Mouse (Mus musculus): Measurements from ENCODE around the gene Zfp36.

The Zfp36 gene

DNA sequence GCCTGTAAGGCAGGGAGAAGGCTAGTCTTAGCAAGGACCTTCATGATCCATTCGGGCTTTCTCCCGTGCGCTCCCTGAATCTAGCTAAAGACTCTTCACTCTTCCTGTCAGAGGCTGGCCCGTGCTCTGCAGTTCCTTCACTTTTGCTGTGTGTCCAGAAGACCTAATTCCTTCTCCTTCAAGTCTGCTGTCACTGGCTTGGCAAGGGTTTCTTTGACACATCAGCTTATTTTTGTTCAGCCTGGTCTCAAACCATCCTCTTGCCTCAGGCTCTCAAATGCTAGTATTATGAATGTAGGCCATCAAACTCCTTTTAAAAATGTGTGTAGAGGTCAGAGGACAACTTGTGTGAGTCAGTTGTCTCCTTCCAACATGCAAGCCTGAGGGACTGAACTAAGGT, 3.6 kb upstream of the Zfp36 start:
- no peak for DNase-seq

- peak; percentile 75 for DNase-seq
These were observed 2.9 kb upstream of the Zfp36 start for GRCm38 (mm10) chr7:28382981-28383396.

DNA sequence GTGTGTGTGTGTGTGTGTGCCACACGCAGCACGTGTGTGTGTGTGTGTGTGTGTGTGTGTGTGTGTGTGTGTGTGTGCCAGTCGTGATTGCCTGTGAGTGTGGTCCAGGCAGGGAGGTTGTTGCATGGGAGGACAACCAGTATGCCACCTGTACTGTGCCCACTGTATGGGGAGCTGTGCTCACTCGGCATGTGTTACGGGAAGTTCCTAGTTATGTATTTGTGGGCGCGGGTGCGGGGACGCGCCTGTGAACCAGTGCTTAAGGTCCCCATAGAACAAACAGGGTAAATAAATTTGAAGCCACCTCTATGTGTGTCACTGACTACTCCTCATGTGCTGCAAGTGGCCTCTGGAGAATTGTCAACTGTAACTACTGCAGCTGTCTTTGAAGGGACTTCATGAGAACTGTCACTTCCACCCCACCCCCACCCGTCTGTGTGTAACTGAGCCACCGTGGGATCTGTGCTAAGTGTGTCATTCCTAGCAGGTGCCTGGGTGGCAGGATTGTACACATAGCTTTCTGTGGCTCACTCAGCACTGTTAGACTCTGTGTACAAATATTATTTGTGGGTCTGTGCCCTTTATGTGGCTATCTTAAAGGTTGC, 2.4 kb upstream of the Zfp36 start:
- no peak for DNase-seq

DNA sequence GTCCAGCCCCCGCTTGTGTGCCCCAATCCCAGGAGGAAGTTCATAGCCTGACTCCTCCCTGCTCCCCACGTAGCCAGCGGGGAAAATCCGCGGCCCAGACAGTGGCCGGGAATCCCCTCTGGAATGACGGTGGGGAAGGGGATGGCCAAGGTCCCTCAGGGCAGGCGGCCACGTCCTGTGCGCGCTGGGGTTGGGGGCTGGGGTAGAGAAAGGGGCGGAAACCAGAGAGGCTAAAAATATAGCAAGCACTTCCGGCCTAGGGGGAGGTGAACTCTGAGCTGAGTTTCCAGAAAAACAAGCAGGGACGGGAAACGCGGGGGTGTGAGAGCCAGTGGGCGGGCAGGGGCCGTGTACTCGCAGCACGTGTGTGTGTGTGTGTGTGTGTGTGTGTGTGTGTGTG, 1.9 kb upstream of the Zfp36 start:
- peak; percentile 92 for DNase-seq

DNA sequence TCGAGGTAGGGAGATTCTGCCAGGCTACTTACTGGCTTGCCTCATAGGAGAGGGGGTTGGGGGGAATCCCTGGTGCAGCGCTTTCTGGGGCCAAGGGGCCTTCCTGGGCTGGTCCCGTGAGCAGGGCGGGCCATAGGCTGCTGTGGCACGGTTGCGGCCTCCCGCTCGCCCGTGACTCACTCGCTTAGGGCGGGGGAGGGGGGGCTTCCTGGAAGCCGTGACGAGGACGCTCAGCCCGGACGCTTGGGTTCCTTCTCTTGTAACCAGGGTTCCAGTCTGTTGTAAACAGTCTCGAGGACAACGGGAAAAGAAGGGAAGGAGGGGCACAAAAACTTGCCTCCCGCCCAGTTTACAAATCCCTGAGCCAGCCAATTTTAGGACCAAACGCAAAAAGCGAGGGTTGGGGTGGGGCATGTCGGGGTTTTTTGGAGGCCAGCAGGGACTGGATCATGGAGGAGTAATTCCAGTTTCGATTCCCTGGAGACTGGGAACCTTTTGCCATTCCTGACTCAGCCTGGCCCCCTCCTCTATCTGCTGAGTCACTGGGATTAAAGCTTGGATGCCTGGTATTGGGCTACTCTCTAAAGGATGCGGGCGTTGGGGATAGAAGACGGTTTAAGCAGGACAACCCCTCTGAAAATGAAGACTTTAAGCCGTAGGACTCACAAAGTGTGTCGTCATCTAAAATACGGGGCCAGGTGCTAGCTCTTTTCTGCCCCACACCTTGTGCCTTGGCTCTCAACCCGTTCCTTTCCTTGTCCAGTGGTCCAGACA, 1.2 kb upstream of the Zfp36 start:
- DNase-seq: peak; percentile 87

- peak; percentile 96 for DNase-seq
These were observed 1.0 kb downstream of the Zfp36 start for GRCm38 (mm10) chr7:28378769-28379651.

GRCm38 (mm10) chr7:28378066-28378690, 1.9 kb downstream of the Zfp36 start:
- DNase-seq: peak; percentile 60

- peak; percentile 22 for DNase-seq
These were observed 2.6 kb downstream of the Zfp36 start for GRCm38 (mm10) chr7:28377190-28378065.

DNA sequence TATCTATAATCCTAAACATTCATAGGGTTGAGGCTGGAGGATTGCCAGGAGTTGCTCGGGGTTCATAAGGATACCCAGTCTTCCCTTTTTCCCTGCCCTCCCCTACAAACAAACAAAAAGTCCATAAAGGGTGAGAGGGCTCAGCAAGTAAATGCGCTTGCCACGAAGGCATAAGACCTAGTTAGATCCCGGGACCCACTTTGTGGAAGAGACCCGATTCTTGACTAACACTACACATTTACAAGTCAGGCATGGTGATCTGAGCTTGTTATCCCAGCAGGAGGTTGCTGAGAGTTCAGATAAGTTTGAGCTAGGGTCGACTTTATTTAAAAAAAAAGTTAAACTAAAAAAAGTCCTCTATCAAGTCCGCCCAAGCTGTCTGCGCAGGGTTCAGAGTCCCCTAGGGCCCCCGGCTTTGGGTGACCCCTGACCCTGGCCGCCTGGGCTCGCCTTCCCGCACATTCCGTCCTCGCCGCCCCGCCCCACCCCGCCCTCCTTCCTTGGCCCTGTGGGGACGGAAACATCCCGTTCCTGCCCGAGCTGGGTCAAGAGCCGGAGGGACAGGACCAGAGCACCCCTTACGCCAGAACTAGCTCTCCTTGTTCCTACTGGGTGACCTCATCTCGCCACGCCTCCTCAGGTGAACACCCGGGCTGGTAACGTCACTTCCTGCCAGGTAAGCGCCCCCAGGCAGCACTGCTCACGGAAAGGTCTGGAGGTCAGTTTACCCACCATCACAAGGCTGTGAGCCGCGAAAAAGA, 3.9 kb downstream of the Zfp36 start:
- peak; percentile 68 for DNase-seq

DNA sequence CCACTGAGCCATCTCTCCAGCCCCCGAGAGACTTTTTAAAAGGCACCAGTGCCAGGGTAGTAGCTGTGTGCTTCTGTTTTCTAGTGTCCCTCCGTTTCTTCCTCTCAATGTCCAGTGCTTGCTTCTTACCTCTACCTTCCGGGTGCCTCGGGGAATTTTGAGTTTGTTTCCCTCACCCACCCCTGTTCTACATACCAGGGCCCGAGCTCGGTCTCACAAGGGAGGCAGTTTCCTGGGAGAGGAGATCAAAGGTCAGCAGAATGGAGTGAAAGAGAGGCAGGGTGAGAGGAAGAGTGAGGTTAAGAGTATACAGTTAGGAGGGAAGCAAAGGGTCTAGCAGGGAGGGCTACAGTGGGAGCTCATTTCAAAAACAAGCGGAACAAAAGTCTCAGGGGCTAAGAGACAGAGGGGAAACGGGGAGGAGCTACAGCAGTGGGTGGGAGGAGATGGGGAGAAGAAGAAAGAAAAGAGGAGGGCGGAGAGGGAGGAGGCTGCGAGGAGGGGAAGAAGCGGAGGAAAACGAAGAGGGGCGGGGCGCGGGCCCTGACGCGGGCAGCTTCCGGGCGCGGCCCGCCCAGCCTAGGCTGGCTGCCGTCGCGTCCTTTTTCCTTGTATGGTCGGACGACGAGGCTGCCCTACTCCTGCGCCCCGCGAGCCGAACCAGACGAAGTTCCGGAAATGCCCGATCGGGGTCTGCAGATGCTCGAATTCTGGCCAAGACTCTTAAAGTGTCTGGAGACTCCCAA, 4.7 kb downstream of the Zfp36 start:
- DNase-seq: peak; percentile 94

GRCm38 (mm10) chr7:28374647-28375046, 5.4 kb downstream of the Zfp36 start:
- DNase-seq: no peak

GRCm38 (mm10) chr7:28373891-28374495, 6.1 kb downstream of the Zfp36 start:
- peak; percentile 42 for DNase-seq

DNA sequence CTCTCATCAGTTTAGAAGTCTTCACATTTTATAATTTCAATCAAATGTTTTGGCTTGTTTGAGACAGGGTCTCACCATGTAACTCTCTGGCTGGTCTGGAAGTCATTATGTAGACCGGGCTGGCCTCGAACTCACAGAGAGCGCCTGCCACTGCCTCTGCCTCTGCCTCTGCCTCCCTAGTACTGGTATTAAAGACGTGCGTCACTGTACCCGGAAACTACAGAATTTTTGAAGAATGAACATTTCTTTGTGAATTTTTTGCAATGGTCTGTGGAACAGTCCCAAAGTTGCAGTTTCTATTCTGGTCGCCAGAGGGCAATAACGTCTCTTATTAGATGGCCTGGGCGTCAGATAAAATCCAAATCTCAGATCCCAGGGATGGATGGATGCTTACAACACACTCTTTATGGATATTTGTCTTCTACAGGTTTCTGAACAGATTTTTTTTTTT, 6.9 kb downstream of the Zfp36 start:
- peak; percentile 81 for DNase-seq

GRCm38 (mm10) chr7:28372251-28373108, 7.6 kb downstream of the Zfp36 start, which contains the start of gene Plekhg2:
Plekhg2 (minus strand) TSS chr7:28372599.
- peak; percentile 97 for DNase-seq

- DNase-seq: peak; percentile 85
These were observed 8.5 kb downstream of the Zfp36 start for GRCm38 (mm10) chr7:28371514-28371989.

DNA sequence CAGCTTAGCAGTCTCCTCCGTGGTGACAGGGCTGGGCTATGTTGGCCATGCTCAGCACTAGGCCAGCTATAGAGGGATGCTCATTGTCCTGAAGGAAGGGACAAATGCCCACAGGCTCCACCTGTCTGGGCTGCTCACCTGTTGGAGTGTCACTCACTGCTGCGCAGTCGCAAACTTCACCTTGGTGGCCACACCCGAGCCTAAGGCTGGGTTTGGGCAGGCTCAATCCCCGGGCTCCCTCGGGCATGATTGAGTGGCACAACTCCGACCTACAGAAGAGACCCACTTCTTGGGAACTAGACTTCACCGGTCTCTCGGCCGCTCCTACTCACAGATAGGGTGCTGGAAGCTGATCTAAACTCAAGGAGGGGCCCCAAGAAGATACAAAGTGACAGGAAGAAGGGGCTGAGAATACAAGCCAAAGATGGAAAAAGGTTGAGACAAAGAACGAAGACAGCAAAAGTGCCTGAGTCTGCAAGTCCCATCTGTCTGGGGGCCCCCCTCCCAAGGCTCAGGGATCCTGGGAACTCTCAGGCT, 9.0 kb downstream of the Zfp36 start:
- no peak for DNase-seq

DNA sequence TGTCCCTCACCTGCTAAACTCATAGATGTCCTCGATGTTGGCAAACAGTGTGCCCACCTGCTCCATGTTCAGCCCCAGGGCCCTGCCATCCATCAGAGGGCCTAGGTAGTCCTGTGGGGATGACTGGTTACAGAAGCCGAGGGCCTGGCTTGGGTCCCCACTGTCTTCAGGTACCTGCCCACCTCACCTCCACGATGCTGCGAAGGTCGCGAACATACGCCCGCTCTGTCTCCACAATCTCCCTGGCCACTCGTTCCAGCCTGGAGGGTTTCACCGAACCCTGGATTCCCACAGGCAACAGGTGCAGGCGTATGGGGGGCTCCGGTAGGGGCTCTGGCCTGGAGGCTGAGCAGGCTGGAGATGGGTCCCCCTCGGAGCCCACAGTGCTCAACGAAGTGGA, 10.0 kb downstream of the Zfp36 start:
- DNase-seq: no peak

- DNase-seq: no peak
These were observed 11.7 kb downstream of the Zfp36 start for GRCm38 (mm10) chr7:28368276-28368920.
